ENCODE assay signal across 12 mouse cellular contexts in the genomic region with DNA sequence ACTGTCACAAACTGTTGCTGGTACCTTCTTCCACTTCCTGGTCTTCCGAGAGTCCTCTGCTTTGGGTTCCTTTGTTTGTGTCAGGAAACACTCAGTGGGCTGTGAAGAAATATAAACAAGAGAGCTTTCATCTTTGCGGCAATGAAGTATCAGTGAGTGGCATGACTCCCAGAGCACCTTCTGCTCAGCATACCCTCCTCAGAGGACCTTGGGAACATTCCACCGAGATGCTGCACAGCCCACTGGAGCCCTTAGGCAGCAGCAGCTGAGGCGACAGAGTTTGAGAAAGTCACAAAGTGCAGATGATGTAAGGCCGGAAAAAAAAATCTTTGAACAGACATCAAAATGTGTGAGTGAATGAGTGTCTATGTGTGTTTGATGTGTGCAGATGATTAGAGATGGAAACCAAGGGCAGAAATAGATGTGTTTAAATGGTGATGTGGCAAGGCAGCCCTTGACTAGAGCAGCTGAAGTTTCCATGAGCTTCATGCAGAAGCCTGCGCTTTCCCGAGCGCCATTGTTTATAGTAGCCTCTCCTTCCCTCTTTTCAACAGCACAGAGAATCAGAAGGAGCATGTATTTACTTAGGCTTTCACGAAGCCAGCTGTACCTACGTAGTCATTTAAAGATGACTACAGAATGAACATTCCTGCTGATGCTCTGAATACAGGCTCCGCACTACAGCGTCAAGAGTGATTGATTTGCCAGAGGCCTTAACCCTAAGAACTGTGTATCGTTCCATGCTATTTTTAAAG. TPM values are rescaled to one million over a fixed set of nuclear protein-coding genes. Genes with fewer than 3 reads are reported as not detected.
DNase-seq lines count a peak whose midpoint lies in the region; ATAC-seq and TF ChIP-seq lines count a peak whose summit lies in the region.
"Had no signal": no experiment of that assay in that cellular context is flagged by ENCODE, and none has a peak within 500 bp of the region (broad histone marks: within the 10 kb centered on the region; RNA-seq: fewer than 3 reads in every experiment).

No protein-coding gene starts in this region.

- H3K4me1 ChIP-seq in intestine, postnatal 0 days (replicated peaks; ENCODE audit: control insufficient read depth, insufficient read depth, low read length): no peaks in the 10 kb centered on the region; the same call in 1 of the 2 replicates
- H3K4me1 ChIP-seq in liver, embryonic 11.5 days (replicated peaks; ENCODE audit: control insufficient read depth, insufficient read depth, low read length): no peaks in the 10 kb centered on the region
- H3K4me1 ChIP-seq in hindbrain, embryonic 11.5 days (replicated peaks; ENCODE audit: control insufficient read depth, insufficient read depth, low read length): no peaks in the 10 kb centered on the region

- H3K9ac ChIP-seq in intestine, postnatal 0 days (ENCODE audit: low read depth, low read length): no peak overlapping the region
- H3K9ac ChIP-seq in liver, embryonic 11.5 days (ENCODE audit: low read depth, low read length): no peak overlapping the region
- no peak overlapping the region for H3K9ac ChIP-seq in hindbrain, embryonic 11.5 days (ENCODE audit: low read depth, low read length)

- no peak overlapping the region for H3K4me3 ChIP-seq in intestine, postnatal 0 days (ENCODE audit: low read depth, low read length)
- no peak overlapping the region for H3K4me3 ChIP-seq in liver, embryonic 11.5 days (ENCODE audit: low read depth, low read length)
- no peak overlapping the region for H3K4me3 ChIP-seq in hindbrain, embryonic 11.5 days (ENCODE audit: low read depth, low read length)
- H3K4me3 ChIP-seq: forebrain, embryonic 10.5 days had no signal

- no peaks in the 10 kb centered on the region for H3K27me3 ChIP-seq in intestine, postnatal 0 days (replicated peaks; ENCODE audit: control insufficient read depth, insufficient read depth, low read length)
- H3K27me3 ChIP-seq in liver, embryonic 11.5 days (replicated peaks; ENCODE audit: control insufficient read depth, insufficient read depth, low read length): no peaks in the 10 kb centered on the region
- H3K27me3 ChIP-seq in hindbrain, embryonic 11.5 days (ENCODE audit: control insufficient read depth, insufficient read depth, low read length): no peaks in the 10 kb centered on the region

- 0 out of 2 replicates have a peak, but pooled peaks cover 3% of the 10 kb centered on the region for H3K36me3 ChIP-seq in intestine, postnatal 0 days (ENCODE audit: control insufficient read depth, insufficient read depth)
- H3K36me3 ChIP-seq in liver, embryonic 11.5 days (ENCODE audit: control insufficient read depth, insufficient read depth, low read length): no peaks in the 10 kb centered on the region
- no peaks in the 10 kb centered on the region for H3K36me3 ChIP-seq in hindbrain, embryonic 11.5 days (ENCODE audit: control insufficient read depth, insufficient read depth, low read length)
- H3K36me3 ChIP-seq: forebrain, embryonic 10.5 days had no signal

- TF ChIP-seq CTCF in intestine, postnatal 0 days (IDR thresholded peaks at IDR 0.05; ENCODE audit: low read depth): no peak

- WGBS in intestine, postnatal 0 days: 46% methylated on average over 13 of the region's 13 CpGs
- WGBS in liver, embryonic 11.5 days: 66% methylated on average over 13 of the region's 13 CpGs
- 45% methylated on average over 13 of the region's 13 CpGs for WGBS in hindbrain, embryonic 11.5 days

- no peaks in the 10 kb centered on the region for H3K9me3 ChIP-seq in intestine, postnatal 0 days (ENCODE audit: control insufficient read depth)
- no peaks in the 10 kb centered on the region for H3K9me3 ChIP-seq in liver, embryonic 11.5 days (ENCODE audit: control insufficient read depth, low read length)
- no peaks in the 10 kb centered on the region for H3K9me3 ChIP-seq in hindbrain, embryonic 11.5 days (ENCODE audit: control insufficient read depth, low read length)
- H3K9me3 ChIP-seq: forebrain, embryonic 10.5 days had no signal

- peak; percentile 8 for DNase-seq in kidney, adult 18-20 months
- DNase-seq in kidney, adult 8-10 months: no peak
- peak; percentile 52 to 77 for DNase-seq in lung, postnatal 4 days
- DNase-seq in liver, embryonic 11.5 days (ENCODE audit: low spot score): no peak
- no peak for DNase-seq in hindbrain, embryonic 11.5 days (ENCODE audit: low spot score)
- DNase-seq: thymus, postnatal 25 days had no signal

- peak overlapping the region; percentile 35; the same call in 1 of the 2 replicates for H3K27ac ChIP-seq in intestine, postnatal 0 days (ENCODE audit: low read depth, low read length)
- no peak overlapping the region for H3K27ac ChIP-seq in liver, embryonic 11.5 days (ENCODE audit: low read depth, low read length)
- no peak overlapping the region for H3K27ac ChIP-seq in hindbrain, embryonic 11.5 days (ENCODE audit: low read depth, low read length)
- H3K27ac ChIP-seq: forebrain, embryonic 10.5 days had no signal

- H3K4me2 ChIP-seq in intestine, postnatal 0 days (replicated peaks; ENCODE audit: low read depth): no peak overlapping the region
- no peak overlapping the region for H3K4me2 ChIP-seq in liver, embryonic 11.5 days
- H3K4me2 ChIP-seq in hindbrain, embryonic 11.5 days (replicated peaks; ENCODE audit: low read depth, low read length): no peak overlapping the region

- peak; percentile 25 for ATAC-seq in activated CD4-positive, CD25-positive, alpha-beta regulatory T cell, adult 4 months
- no peak for ATAC-seq in intestine, postnatal 0 days
- no peak for ATAC-seq in liver, embryonic 11.5 days (replicated peaks; ENCODE audit: low FRiP score)
- no peak for ATAC-seq in hindbrain, embryonic 11.5 days (ENCODE audit: low FRiP score)
- ATAC-seq: hindbrain, embryonic 16.5 days had no signal

RNA-seq across cellular contexts. Expression of a gene that starts 25.4 kb away (rescaled TPM):
- not detected for polyA plus RNA-seq in activated CD4-positive, CD25-positive, alpha-beta regulatory T cell, adult 4 months (2017; shearing (Covaris generic))
- not detected in 2 replicates for polyA plus RNA-seq in intestine, postnatal 0 days (2015; fragmentation: Nextera tagmentation; extraction: Ambion mirVana)
- polyA plus RNA-seq in liver, embryonic 11.5 days (2014; fragmentation: Nextera tagmentation; extraction: Ambion mirVana): 0.13 TPM in 1 of 2 replicates, not detected in the other
- polyA plus RNA-seq in hindbrain, embryonic 11.5 days (2014; fragmentation: Nextera tagmentation; extraction: Ambion mirVana): 0.17 and 0.20 TPM in 2 replicates
- polyA plus RNA-seq: forebrain, embryonic 10.5 days; heart, embryonic 14.5 days; liver, adult 2 months had no signal

RNA-seq across cellular contexts. Expression of a gene that starts 34.8 kb away (rescaled TPM):
- 10 to 100 TPM; 14.0 to 14.3 TPM for polyA plus RNA-seq in activated CD4-positive, CD25-positive, alpha-beta regulatory T cell, adult 4 months (2017; shearing (Covaris generic))
- polyA plus RNA-seq in intestine, postnatal 0 days (2015; fragmentation: Nextera tagmentation; extraction: Ambion mirVana): 32.1 and 35.4 TPM in 2 replicates
- polyA plus RNA-seq in liver, embryonic 11.5 days (2014; fragmentation: Nextera tagmentation; extraction: Ambion mirVana): 9.3 and 9.4 TPM in 2 replicates
- polyA plus RNA-seq in hindbrain, embryonic 11.5 days (2014; fragmentation: Nextera tagmentation; extraction: Ambion mirVana): 9.7 and 11.8 TPM in 2 replicates

Comparison
In these comparisons a context has a peak if more than half of its experiments do, and no peak if none do; other contexts are left out.
1. DNase-seq: peak in kidney, adult 18-20 months (single experiment) and lung, postnatal 4 days (2 of 2); none in kidney, adult 8-10 months (0 of 2), liver, embryonic 11.5 days (single experiment) and hindbrain, embryonic 11.5 days (single experiment).